Mouse (Mus musculus): Measurements from ENCODE around the gene 1700017B05Rik.
"Not testable (repeated sequence)": the region's sequence is repeated elsewhere in the genome, so short reads cannot be mapped to it uniquely, and the experiment has no call there.

1700017B05Rik gene

GRCm38 (mm10) chr9:57244106-57244685 is 18.2 kb downstream of the 1700017B05Rik start:
- no peak for DNase-seq

GRCm38 (mm10) chr9:57242916-57243315 is 19.5 kb downstream of the 1700017B05Rik start:
- no peak for DNase-seq

GRCm38 (mm10) chr9:57241111-57241510 is 21.3 kb downstream of the 1700017B05Rik start:
- DNase-seq = no peak

- DNase-seq = no peak
Measured at GRCm38 (mm10) chr9:57238220-57238619, 24.2 kb downstream of the 1700017B05Rik start.

GRCm38 (mm10) chr9:57237705-57238104 is 24.7 kb downstream of the 1700017B05Rik start:
- no peak for DNase-seq

- no peak for DNase-seq
Measured at GRCm38 (mm10) chr9:57236256-57236655, 26.2 kb downstream of the 1700017B05Rik start, which contains the start of gene Trcg1. Gene Trcg1 (plus strand): TSS chr9:57236556.

- no peak for DNase-seq
Measured at GRCm38 (mm10) chr9:57233767-57234166, 28.6 kb downstream of the 1700017B05Rik start.

GRCm38 (mm10) chr9:57233142-57233541 is 29.3 kb downstream of the 1700017B05Rik start:
- no peak for DNase-seq

- no peak for DNase-seq
Measured at GRCm38 (mm10) chr9:57232341-57232940, 30.0 kb downstream of the 1700017B05Rik start.

- DNase-seq = no peak
Measured at GRCm38 (mm10) chr9:57231536-57232255, 30.7 kb downstream of the 1700017B05Rik start.

GRCm38 (mm10) chr9:57230146-57230783 is 32.1 kb downstream of the 1700017B05Rik start:
- DNase-seq = no peak

- DNase-seq = no peak
Measured at GRCm38 (mm10) chr9:57229726-57230125, 32.7 kb downstream of the 1700017B05Rik start.

- no peak for DNase-seq
Measured at GRCm38 (mm10) chr9:57228186-57228585, 34.2 kb downstream of the 1700017B05Rik start.

- no peak for DNase-seq
Measured at GRCm38 (mm10) chr9:57227203-57227602, 35.2 kb downstream of the 1700017B05Rik start.

GRCm38 (mm10) chr9:57226628-57227122 is 35.7 kb downstream of the 1700017B05Rik start:
- not testable (repeated sequence) for DNase-seq

- DNase-seq = no peak
Measured at GRCm38 (mm10) chr9:57225780-57226627, 36.4 kb downstream of the 1700017B05Rik start.

GRCm38 (mm10) chr9:57223341-57223740 is 39.1 kb downstream of the 1700017B05Rik start:
- DNase-seq = no peak

- peak; percentile 74 for DNase-seq
Measured at GRCm38 (mm10) chr9:57220356-57220755, 42.1 kb downstream of the 1700017B05Rik start.

- no peak for DNase-seq
Measured at GRCm38 (mm10) chr9:57219511-57219910, 42.9 kb downstream of the 1700017B05Rik start.

GRCm38 (mm10) chr9:57218776-57219175 is 43.6 kb downstream of the 1700017B05Rik start:
- no peak for DNase-seq

GRCm38 (mm10) chr9:57217220-57217619 is 45.2 kb downstream of the 1700017B05Rik start:
- DNase-seq = no peak

- DNase-seq = no peak
Measured at GRCm38 (mm10) chr9:57214500-57214899, 47.9 kb downstream of the 1700017B05Rik start.
